Mouse (Mus musculus): ENCODE measurements around the gene Inpp5k.
A peak's percentile ranks its signal among the peaks of the same experiment; 100 is the strongest.
"Not testable (repeated sequence)": the region's sequence is repeated elsewhere in the genome, so short reads cannot be mapped to it uniquely, and the experiment has no call there.

The Inpp5k gene

DNA sequence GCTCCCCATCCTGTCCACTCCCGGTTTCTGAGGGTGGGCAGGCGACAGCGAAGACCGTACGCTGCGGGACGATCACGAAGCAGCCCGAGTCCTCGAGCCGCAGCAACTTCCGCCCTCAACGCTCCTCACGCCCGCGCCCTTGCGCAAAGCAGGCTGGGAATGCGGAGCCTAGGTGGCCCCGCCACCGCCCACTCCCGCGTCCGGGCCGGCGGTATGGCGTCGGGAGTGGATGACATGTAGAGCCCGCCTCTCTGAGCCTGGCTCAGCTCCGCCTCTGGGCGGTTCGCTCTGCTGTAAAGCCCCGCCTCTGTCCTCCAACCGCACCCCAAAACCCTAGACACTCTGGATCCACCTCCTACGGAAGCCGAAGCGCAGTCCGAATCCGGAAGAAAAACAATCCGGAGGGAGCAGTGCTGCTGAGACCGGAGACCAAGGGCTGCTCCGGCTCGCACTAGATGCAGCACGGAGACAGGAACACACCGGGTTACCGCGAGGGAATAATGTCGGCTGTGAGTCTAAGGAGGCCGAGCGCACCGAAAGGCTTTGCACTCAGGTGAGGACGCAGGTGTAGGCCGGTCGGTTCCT lies at the start of gene Inpp5k:
TSS of gene Inpp5k (plus strand) at position 344 of the 585 bp plus-strand sequence.
- DNase-seq (ENCODE audit: low read depth, low spot score): peak; percentile 99

DNA sequence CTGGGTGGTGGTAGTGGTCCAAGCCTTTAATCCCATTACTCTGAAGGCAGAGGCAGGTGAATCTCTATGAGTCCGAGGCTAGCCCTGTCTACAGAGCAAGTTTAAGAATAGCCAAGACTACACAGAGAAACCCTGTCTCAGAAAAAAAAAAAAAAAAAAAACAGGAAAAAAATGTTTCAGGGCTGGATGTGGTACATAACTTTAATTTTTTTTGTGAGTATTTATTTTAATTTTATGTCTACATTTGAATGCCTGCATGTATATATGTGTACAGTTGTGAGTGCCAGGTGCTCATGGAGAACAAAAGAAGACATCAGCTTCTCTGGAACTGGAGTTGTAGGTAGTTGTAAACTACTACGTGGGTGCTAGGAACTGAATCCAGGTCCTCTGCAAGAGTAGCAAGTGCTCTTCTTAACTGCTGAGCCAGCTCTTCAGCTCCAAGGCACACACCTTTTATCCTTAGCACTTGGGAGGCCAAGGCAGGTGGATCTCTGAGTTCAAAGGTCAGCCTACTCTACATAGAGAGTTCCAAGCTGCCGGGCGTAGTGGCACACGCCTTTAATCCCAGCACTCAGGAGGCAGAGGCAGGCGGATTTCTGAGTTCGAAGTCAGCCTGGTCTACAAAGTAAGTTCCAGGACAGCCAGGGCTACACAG lies 49.2 kb upstream of the Inpp5k start:
- no peak for DNase-seq (ENCODE audit: low read depth, low spot score)

DNA sequence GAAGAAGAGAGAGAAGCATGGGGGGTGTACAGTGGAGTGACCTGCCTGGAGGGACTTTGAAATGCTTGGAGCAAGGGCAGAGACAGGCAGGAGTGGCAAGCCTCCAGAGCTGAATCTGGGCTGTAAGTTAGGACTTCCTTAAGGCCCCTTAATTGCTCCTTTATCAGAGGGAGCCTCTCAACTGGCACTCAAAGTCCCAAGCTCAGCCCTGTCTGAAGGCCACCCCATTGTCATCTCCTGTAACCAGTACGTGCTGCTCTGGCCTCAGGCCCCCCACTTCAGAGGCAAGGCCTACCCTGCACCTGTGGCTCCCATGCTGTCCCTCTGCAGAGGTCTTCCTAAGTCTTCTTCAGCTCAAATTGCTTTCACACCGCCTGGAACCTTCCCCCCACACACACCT lies 47.3 kb upstream of the Inpp5k start:
- no peak for DNase-seq (ENCODE audit: low read depth, low spot score)

DNA sequence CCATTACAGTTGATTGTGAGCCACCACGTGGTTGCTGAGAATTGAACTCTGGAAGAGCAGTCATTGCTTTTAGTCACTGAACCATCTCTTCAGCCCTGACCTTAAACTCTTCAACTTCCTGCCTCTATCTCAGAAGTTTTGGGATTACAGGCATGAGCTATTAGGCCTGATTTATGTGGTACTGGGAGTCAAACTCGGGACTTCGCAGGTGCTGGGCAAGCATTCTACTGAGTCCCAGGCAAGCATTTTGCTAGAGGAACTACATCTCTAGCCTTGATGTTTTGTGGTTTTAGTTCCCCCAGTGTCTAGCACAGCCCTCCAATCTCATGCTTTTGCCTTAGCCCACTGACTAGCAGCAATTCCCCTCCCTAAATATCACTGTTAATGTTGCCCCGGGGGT lies 45.7 kb upstream of the Inpp5k start:
- peak; percentile 57 for DNase-seq (ENCODE audit: low read depth, low spot score)

DNA sequence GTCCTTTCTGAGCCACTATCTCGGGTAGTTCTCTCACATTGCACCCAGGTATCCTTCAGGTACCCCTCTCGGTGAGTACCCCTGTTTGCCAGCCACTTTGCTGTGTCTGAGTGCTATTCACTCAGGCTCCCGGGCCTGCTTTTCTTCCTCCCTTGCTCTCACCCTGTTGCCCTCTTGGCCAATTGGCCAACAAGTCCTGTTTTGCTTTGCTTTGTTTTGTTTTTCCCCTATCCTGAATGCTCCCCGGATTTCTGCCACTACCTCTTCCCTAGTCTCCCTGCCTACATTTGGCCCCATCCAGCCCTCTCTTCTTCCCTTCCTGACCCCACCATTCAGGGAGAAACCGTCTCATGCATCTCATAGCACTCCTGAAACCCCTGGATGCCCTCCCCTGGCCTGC lies 44.8 kb upstream of the Inpp5k start:
- DNase-seq (ENCODE audit: low read depth, low spot score): no peak

DNA sequence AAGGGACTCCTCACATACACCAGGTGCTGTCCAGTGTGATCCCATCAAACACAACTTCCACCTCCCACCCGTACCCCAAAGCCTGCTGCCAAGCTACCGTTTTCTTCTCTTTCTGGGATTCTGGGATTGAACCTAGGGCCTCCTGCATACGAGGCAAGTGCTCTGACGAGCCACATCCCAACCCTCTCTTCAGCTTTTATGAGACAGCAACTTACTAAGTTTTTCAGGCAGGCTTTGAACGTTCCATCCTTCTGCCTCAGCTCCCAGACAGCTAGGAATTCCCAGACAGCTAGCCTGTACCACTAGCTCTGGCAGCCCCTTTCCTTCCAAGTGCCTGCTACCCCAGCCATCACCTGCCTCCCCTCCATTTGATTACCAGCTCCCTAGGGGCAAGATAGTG lies 43.8 kb upstream of the Inpp5k start:
- no peak for DNase-seq (ENCODE audit: low read depth, low spot score)

DNA sequence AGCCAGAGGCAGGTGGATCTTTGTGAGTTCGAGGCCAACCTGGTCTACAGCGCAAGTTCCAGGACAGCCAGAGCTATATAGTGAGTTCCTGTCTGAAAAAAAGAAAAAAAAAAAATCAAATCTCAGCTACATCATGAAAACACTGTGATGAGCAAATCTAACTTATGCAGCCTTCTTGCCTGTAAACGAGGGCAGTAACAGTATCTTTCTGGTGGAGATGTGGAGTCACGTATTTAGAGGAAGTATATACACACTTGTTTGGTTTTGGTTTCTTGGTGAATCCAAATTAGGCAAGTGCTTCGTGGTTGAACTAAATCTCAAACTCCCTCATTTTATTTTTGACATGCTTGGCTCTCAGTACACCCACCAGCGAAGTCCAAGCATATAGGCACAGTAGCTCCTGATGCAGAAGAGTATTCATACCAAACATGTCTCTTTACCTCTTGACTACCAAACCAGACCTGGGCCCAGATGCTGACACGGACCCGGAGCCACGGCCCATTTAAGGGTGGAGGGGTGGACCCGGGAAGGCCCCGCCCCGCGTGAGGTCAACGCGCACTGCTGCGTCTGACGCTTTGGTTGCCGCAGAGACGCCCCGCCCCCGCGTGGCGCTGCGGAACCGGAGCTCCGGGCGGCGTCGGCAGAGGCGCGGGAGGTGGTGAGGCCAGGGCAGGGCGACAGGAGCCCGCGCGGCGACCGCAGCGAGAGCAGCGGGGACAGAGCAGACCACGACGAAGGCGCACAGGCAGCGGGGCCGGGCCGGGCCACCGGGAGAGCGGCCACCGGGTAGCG lies 43.1 kb upstream of the Inpp5k start, which contains the start of gene Pitpna:
TSS of gene Pitpna (plus strand) at position 605 of the 792 bp plus-strand sequence.
- peak; percentile 99 for DNase-seq (ENCODE audit: low read depth, low spot score)

DNA sequence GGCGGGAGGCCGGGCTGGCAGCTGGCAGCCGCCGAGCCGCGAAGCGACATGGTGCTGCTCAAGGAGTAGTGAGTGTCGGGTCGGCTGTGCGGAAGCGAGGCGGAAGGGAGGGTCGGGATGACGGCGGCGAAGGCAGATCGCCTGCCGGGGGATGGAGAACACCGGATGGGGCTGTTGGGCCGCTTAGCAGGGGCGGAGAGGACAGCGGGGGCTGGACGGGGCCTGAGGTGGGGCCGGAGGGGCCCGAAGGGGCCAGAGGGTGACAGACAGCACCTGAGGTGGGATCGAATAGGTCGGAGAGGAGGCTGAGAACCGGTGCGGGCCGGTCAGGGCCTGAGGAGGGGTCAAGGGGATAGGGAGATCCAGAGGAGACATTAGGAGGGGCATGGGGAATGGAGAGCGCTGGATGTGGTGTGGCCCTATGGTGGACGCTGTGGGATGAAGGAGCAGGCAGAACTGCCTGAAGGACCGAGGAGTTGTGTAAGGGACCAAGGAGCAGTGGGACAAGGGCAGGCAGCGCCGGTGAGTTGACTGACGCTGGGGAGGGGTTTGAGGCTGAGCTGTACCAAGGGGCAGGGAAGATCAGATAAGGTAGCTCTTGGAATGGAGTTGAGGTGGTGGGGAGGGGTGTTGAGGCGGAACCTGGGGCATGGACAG lies 42.4 kb upstream of the Inpp5k start:
- DNase-seq (ENCODE audit: low read depth, low spot score): peak; percentile 42

DNA sequence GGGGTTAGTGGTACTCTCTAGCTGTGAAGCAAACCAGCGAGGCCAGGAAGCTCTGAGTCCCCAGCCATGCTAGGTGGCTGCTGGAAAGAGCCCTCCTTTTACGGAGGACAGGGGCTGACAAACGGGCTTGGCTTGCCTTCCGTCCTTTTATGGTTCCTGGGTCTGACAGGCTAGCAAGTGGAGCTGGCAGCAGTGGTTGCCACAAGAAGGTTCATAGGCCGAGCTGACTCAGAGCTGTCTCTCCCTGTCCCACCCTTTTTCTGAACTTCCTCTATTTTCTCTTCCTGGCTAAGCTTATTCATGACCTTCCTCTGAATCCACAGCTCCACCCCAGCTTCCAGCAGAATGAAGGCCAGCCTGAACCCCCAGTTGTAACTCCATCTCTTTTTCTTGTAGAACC lies 38.2 kb upstream of the Inpp5k start:
- DNase-seq (ENCODE audit: low read depth, low spot score): no peak

DNA sequence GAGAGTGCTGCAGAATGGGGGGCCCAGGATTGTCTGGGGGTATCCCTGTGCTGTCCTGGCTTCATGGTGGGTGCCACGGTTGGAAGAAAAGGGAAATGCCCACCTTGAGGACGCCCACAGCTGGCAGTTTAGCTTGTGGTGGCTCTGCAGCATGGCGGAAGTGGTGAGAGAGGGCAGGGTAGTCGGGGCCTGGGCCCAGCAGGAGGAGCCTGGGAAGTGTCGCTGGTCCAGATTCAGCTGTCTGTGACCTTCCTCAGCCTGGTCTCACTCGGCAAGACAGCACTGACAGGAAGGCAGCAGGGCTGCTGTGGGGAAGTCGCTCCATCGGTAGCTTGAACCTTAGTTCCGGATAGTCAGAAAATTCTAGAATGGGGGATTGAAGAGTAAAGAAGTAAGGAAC lies 36.4 kb upstream of the Inpp5k start:
- DNase-seq (ENCODE audit: low read depth, low spot score): no peak

DNA sequence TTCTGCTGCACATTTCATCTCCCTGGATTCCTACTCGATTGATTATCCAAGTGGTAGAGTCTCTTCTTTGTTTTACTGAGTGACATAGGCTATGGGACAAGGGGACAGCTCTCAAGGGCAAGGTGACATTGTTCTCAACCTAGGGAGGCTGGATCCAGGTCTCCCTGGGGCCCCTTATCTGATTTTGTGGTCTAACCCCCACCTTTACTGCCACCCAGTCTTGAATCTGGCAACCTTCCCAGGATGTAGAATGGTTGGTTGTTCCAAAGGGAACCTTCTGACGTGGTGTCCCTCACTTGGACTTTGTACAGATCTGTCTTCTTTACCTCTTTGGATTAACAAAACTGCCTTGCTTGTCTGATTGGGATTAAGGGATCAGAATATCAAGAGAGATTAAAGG lies 35.4 kb upstream of the Inpp5k start:
- DNase-seq (ENCODE audit: low read depth, low spot score): no peak

DNA sequence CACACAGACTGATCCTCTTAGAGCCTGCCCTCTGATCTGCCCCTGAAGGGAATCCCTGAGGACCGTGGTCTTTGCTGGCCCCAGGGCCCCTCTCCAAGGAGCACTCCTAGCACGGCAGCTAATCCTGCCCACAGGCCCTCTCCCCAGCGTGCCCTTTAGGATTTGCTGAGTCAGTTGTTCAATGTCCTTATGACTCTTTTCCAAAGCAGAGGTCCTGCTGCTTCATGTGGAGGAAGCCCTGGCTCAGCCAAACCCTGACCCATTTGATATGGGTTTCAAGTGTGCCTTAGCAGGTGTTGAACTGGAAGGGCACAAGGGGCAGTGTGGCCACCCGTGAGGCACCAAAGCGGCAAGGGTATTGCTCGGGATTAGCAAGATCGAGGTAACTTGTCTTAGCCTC lies 35.0 kb upstream of the Inpp5k start:
- DNase-seq (ENCODE audit: low read depth, low spot score): no peak

DNA sequence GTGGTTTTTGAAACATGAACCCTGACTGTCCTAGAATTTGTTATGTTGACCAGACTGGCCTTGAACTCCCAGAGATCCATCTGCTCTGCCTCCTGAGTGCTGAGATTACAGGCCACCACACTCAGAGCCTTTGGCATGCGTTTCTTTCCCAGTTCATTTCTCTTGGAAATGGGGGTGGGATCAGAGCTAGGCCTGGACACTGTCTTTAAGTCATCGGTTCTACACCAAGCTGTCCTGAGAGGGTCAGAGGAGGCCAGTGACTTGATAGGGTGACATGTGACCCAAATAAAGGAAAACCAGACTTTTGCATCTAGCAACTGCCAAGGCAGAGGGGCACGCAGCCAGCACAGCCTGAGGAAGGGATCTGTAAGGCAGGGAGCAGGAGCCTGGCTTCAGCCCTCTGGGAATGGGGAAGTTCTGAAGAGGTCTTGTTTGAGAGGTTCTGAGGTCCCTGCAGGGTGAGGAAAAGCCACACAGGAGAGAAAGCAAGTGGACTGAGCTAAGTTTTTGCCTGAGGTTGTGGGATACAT lies 34.0 kb upstream of the Inpp5k start:
- no peak for DNase-seq (ENCODE audit: low read depth, low spot score)

DNA sequence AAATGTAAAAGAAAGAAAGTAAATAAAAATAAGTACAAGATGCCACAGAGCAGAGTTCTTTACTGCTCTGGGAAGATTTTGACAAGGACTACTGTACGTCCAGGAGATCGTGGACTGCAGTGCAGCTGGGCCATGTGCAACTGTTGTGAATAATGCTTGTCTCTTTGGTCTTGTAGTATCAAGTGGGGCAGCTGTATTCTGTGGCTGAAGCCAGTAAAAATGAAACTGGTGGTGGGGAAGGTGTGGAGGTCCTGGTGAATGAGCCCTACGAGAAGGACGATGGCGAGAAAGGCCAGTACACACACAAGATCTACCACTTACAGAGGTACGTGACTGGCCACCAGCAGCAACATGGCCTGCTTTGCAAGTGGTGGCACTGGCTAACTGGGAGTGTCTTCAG lies 32.8 kb upstream of the Inpp5k start:
- DNase-seq (ENCODE audit: low read depth, low spot score): peak; percentile 49

DNA sequence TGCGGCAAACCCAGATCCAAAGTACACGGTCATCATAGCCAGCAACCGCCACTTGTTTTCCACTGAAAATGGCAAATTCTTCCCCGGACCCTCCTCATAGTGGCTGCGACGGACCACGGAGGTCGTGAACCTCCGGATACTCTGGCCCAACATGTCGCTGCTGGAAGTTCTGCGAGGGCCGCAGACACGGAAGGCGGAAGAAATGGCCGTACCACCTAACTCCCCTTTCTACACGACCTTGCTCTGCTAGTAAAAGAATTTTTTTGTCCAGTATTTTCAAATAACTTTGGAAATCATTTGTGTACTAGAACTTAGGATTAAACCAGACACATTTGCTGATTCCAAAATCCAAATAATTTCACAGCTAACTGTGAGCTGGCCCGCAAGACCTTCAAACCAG lies 31.0 kb upstream of the Inpp5k start:
- DNase-seq (ENCODE audit: low read depth, low spot score): not testable (repeated sequence)

DNA sequence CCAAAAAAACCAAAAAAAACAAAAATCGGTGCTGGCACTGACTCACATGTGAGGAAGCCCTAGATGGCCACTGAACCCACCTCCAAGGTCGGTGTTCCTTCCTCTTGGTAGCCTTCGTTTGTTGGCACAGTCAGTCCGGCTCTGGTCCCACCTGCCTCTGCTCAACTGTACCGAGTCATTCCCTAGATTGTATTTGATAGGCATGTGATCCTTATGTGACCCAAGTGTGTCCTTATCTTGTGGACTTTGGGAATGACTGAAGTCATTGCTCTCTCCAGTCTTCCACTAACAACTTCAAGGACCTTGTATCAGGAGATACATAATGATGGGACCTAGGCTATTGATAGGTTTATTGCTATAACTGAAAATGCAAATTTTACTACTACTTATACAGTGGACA lies 26.0 kb upstream of the Inpp5k start:
- DNase-seq (ENCODE audit: low read depth, low spot score): no peak

DNA sequence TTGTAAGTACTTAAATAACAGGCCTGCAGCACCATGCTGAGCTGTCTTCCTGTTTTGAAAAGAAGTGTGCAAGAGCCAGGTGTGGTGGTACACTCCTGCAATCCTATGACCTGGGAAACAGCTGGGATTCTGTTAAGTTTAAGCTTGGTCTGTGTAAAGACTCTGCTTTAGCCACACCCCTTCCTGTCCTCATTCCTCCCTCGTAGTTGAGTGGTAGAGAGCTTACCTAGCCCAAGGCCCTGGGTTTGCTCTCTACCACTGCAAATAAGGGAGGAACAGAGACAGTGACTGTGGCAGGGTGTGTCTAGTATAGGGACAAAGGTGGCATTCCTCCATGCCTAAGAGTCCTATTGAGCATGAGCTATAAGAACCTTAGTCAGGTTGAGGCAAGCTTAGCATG lies 25.5 kb upstream of the Inpp5k start:
- no peak for DNase-seq (ENCODE audit: low read depth, low spot score)

DNA sequence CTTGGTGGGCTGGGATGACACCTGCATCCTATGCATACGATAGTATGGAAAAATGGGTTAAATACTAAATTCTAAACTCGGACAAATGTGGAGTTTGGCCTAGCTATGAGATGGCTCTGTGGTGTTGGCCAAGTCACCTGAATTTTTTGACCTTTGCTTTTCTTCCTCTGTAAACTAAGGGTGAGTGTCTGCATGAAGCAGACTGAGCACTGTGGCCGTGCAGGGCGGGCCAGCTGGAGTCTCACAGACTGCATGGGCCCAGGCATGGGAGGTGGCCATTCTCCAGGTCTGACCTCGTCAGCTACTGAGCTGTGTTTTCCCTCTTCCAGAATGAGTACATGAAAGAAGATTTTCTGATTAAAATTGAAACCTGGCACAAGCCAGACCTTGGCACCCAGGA lies 22.0 kb upstream of the Inpp5k start:
- no peak for DNase-seq (ENCODE audit: low read depth, low spot score)

DNA sequence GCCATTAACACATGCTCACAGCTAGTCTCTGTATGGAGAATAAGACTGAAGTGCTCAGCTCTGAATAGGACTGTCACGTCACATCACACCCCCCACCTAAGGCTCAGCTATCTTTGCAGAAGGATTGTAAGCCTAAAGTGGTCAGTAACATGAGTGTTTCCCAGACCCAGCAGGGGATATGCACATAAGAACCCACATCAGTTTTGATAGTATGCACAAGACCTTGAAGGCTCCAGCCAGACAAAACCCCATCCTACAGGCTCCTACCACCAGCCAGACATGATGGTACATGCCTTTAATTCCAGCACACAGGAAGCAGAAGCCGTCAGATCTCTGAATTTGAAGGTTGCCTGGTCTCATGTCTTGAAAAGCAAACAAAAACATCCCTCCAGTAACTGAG lies 20.8 kb upstream of the Inpp5k start:
- DNase-seq (ENCODE audit: low read depth, low spot score): no peak

DNA sequence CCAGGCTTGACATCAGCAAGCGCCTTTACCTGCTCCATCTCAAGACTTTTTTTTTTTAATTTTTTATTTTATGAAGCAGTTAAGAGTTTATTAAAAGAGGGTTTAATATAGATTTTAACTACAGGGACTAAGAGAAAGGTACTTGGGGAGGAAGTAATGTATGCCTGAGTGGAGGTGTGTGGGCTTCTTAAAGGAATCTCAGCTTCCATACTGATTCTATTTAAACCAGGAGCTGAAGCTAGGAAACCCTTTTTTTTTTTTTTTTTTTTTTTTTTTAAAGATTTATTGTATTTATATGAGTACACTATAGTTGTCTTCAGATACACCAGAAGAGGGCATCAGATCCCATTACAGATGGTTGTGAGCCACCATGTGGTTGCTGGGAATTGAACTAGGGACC lies 16.0 kb upstream of the Inpp5k start:
- DNase-seq (ENCODE audit: low read depth, low spot score): no peak

DNA sequence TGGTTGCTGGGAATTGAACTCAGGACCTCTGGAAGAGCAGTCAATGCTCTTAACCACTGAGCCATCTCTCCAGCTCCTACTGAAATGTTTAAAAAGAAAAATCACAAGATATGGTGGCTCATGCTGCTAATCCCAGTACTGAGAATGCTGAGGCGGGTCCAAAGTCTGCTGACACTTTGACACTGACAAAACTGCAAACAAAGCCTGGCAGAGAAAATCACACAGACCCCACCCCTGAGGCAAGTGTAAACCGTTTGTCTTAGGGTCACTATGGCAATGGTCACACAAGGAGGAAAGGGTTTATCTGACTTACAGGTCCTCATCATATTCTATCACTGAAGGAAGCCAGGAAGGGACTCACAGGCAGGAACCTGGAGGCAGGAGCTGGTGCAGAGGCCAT lies 15.2 kb upstream of the Inpp5k start:
- DNase-seq (ENCODE audit: low read depth, low spot score): no peak

DNA sequence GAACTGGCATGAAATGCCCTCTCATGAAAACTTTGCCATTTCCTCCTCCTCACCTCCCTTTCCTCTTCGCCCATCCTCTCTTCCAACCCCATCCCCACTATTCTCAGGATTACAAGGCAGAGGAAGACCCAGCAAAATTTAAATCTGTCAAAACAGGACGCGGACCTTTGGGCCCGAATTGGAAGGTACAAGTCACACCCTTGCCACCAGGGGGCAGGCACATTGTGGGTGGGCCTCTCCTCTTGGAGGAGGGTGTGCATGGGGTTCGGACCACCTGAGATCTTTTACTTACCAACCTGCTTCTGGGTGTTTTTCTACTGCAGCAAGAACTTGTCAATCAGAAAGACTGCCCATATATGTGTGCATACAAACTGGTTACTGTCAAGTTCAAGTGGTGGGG lies 11.7 kb upstream of the Inpp5k start:
- peak; percentile 41 for DNase-seq (ENCODE audit: low read depth, low spot score)

Data from A20 (cell line).